Mouse (Mus musculus): Measurements from ENCODE around the gene Prkce.

DNA sequence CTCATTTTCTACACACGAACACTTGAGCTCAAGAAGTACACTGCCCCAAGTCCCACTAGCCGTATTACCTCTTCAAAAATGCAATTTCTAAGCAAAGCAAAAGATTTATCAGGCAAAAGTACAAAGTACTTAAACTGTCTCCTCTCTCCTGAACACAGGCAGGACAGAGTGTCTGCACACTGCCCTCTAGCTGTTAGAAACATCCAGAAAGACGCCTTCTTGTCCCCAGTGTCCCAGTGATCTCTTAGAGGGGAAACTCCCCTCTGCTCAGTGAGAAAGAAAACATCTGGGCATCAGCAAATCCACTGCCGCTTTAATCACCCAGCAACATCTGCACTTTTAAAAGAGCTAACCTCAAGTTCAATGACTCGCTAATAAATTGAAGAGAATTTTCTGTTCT, 35.1 kb upstream of the Prkce start:
- no peak for TF ChIP-seq EP300 (IDR thresholded peaks at IDR 0.05; ENCODE audit: insufficient read depth, low read depth, low read length)
- peak; percentile 58 for TF ChIP-seq CTCF (IDR thresholded peaks at IDR 0.05)
- no peak for TF ChIP-seq POLR2A (IDR thresholded peaks at IDR 0.05; ENCODE audit: insufficient read depth, low read depth, low read length)
